Mouse (Mus musculus) liver, postnatal 0 days (tissue): ENCODE measurements around the gene Akap4.

Experiments
- CTCF ChIP-seq: sonication (generic); IDR thresholded peaks from 2 replicates; pipeline ENCODE4 v1.5.1; 2016; ENCODE audit warnings: antibody characterized with exemption, low read depth
- EP300 ChIP-seq: IDR thresholded peaks from 2 replicates; pipeline ENCODE4 v1.6.1; 2016; ENCODE audit warnings: antibody characterized with exemption, low read depth, mild to moderate bottlenecking

GRCm38 (mm10) chrX:7057056-7057455 is 10.3 kb upstream of the Akap4 start:
- no peak; the same call in 1 of the 2 replicates for TF ChIP-seq CTCF
- no peak for TF ChIP-seq EP300
